Comparison of ENCODE assay signal across 11 mouse cellular contexts in the genomic region with DNA sequence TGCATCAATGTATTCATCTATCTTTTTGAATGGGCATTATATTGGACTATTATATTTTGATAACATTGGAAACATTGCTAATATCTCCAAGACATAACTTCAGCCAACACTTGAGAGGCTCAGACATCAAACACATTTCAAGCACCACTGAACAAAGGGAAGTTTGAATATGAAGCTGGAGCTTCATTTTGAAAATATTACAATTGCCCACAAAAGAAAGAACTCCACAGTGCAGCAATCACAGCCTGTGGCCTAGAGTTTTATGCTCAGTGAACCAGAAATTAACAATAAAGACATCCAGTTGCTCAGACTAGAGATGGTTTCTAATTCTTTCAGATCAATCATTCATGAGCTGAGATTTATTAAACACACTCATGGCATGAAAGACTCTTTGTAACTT.
"Had no signal": no experiment of that assay in that cellular context is flagged by ENCODE, and none has a peak within 500 bp of the region (broad histone marks: within the 10 kb centered on the region; RNA-seq: fewer than 3 reads in every experiment).

No protein-coding gene starts in this region.

- DNase-seq: kidney, adult 2 months; kidney, postnatal 14 days; left cerebral cortex, postnatal 4 days; lung, adult 18-20 months; right cerebral cortex, adult 18-20 months; right cerebral cortex, postnatal 25 days; thymus, postnatal 4 days had no signal

- H3K4me3 ChIP-seq: kidney, embryonic 15.5 days; limb, embryonic 13.5 days; neural tube, embryonic 12.5 days had no signal

- H3K36me3 ChIP-seq: kidney, embryonic 15.5 days; limb, embryonic 13.5 days; neural tube, embryonic 12.5 days had no signal

- H3K9me3 ChIP-seq: kidney, embryonic 15.5 days; limb, embryonic 13.5 days; neural tube, embryonic 12.5 days had no signal

- H3K27me3 ChIP-seq: kidney, embryonic 15.5 days; limb, embryonic 13.5 days; neural tube, embryonic 12.5 days had no signal

- H3K4me1 ChIP-seq: kidney, embryonic 15.5 days; limb, embryonic 13.5 days; neural tube, embryonic 12.5 days had no signal

- H3K27ac ChIP-seq: kidney, embryonic 15.5 days; limb, embryonic 13.5 days; liver, embryonic 14.5 days; neural tube, embryonic 12.5 days had no signal

- H3K9ac ChIP-seq: kidney, embryonic 15.5 days; limb, embryonic 13.5 days; liver, embryonic 14.5 days; neural tube, embryonic 12.5 days had no signal

- H3K4me2 ChIP-seq: kidney, embryonic 15.5 days; limb, embryonic 13.5 days; neural tube, embryonic 12.5 days had no signal
